Mouse (Mus musculus) ES-E14 (cell line): ENCODE data around the gene Mafk. TPM values are rescaled to one million over a fixed set of nuclear protein-coding genes. Genes with fewer than 3 reads are reported as not detected.

Experiments
- DNase-seq: peaks from one replicate; pipeline ENCODE4 v3.0.0-alpha.2; 2013; ENCODE audit warnings: low read depth, low spot score
- H3K27ac ChIP-seq: 2 replicates; pipeline ENCODE4 v1.5.1; 2012; ENCODE audit warnings: low read depth, mild to moderate bottlenecking, low read length, moderate library complexity, mixed read lengths; ENCODE audit not compliant: poor library complexity, insufficient read depth, severe bottlenecking
- H3K36me3 ChIP-seq: 2 replicates; pipeline ENCODE4 v1.6.1; 2012; ENCODE audit warnings: mild to moderate bottlenecking, low read length, moderate library complexity, mixed read lengths; ENCODE audit not compliant: control insufficient read depth, poor library complexity, insufficient read depth, severe bottlenecking
- H3K4me1 ChIP-seq, 2 experiments: fragments of 150-350 bp in 1 of 2; sonication (generic) in 1 of 2; 2 replicates each; pipeline ENCODE4 v1.6.1; 2012; ENCODE audit warnings: low read length in 2 of 2, mild to moderate bottlenecking in 1 of 2, mixed read lengths in 1 of 2; ENCODE audit not compliant: control insufficient read depth in 2 of 2, insufficient read depth in 2 of 2, poor library complexity in 1 of 2
- H3K4me3 ChIP-seq, 2 experiments: fragments of 150-350 bp in 1 of 2; sonication (generic) in 1 of 2; 2 replicates each; pipeline ENCODE4 v1.5.1; 2012; ENCODE audit warnings: low read length in 2 of 2, low read depth in 1 of 2, mild to moderate bottlenecking in 1 of 2, mixed read lengths in 1 of 2; ENCODE audit not compliant: insufficient read depth in 1 of 2, poor library complexity in 1 of 2, severe bottlenecking in 1 of 2
- H3K9ac ChIP-seq: 2 replicates; pipeline ENCODE4 v1.6.1; 2012; ENCODE audit warnings: low read depth, mild to moderate bottlenecking, low read length, mixed read lengths; ENCODE audit not compliant: poor library complexity, insufficient read depth, severe bottlenecking
- H3K9me3 ChIP-seq: fragments of 150-350 bp; sonication (generic); 2 replicates; pipeline ENCODE4 v1.6.1; 2012; ENCODE audit warnings: low read depth, mild to moderate bottlenecking, low read length; ENCODE audit not compliant: control insufficient read depth, insufficient read depth
- CHD2 ChIP-seq: IDR thresholded peaks from 2 replicates; pipeline ENCODE4 v1.6.1; 2014; ENCODE audit warnings: mild to moderate bottlenecking, low read depth, low read length, inconsistent platforms
- HCFC1 ChIP-seq: IDR thresholded peaks from 2 replicates; pipeline ENCODE4 v1.6.1; 2012; ENCODE audit warnings: low read length, inconsistent platforms, borderline replicate concordance; ENCODE audit not compliant: insufficient read depth
- MAFK ChIP-seq: IDR thresholded peaks from 2 replicates; pipeline ENCODE4 v1.6.1; 2014; ENCODE audit warnings: mild to moderate bottlenecking, low read depth, low read length, inconsistent platforms; ENCODE audit not compliant: insufficient read depth
- ZC3H11A ChIP-seq: IDR thresholded peaks from 2 replicates; pipeline ENCODE4 v1.6.1; 2012; ENCODE audit warnings: low read depth, mild to moderate bottlenecking, inconsistent platforms, low read length, borderline replicate concordance
- ZNF384 ChIP-seq: IDR thresholded peaks from 2 replicates; pipeline ENCODE4 v1.6.1; 2012; ENCODE audit warnings: low read depth, low read length, inconsistent platforms
- in situ Hi-C, 2 experiments: fragments of 600-800 bp; cut with MboI; formaldehyde crosslinking; loops; one replicate each; pipeline ENCODE4 v1.15.1; 2025; ENCODE audit warnings: low sequenced_read_pairs in 2 of 2, inconsistent platforms in 1 of 2; ENCODE audit not compliant: unreplicated experiment in 2 of 2
- total RNA-seq: library from RNA; depleted of rRNA; stranded (reverse); fragments of 300-350 nt; gene quantifications from 2 replicates; pipeline ENCODE4 v1.2.3, GENCODE M21; 2012; rRNA removed

Mafk gene
- total RNA-seq, 1 experiment: 19.9 TPM

DNA sequence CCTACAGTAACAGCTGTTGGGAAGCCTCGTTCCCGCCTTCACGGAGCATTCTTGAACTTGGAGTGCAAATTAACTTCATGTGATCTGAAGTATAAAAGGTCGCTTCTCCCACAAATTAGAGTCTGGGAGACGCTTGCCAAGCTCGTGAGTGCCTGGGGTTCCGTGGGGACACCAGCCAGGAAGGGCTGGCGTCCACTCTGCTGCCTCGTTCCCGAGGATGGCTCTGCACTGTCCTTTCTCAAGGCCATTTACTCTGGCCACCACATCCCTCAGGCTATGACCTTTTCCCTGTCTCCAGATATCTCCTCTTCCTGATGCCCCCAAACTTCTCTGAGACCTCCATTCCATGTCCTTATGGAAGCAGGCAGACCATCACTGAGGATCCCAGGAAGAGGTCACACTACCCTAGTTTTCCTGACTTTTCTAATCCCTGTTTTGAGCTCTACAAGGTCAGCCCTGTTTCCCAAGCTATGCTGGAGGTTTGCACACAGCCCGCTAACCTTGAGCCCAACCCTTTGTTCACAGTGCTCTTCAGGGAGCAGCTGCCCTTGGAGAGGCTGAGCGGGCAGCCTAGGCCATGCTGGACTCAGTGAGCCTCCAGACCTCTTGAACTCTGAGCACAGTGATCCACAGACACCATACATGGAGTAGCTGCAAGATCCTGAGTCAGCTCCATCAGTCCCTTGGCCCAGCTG, 58.5 kb downstream of the Mafk start:
- Histone ChIP-seq H3K4me1 (peaks cover 0 to 5% of the 10 kb centered on the region in 2 experiments; a peak in 1 of 4 replicates), H3K9me3 (no peaks in the 10 kb centered on the region), H3K4me3 (no peak overlapping the region), H3K9ac (no peak overlapping the region), H3K27ac (no peak overlapping the region), H3K36me3 (no peaks in the 10 kb centered on the region)
- TF ChIP-seq ZNF384: no peak
- TF ChIP-seq ZC3H11A: no peak
- no peak for TF ChIP-seq MAFK
- TF ChIP-seq HCFC1: no peak
- no peak for TF ChIP-seq CHD2
- DNase-seq: no peak
- in situ Hi-C loops: loop anchor here (25.0 kb wide), 2 partner anchors 438 to 563 kb away; partner anchors contain the start of gene Eif3b (in 2 of the 2)

Other genes starting within 250 kb of the Mafk start
- 0.16 TPM in 1 of 2 replicates, not detected in the other for gene Uncx, start 248.0 kb upstream of the Mafk start, total RNA-seq
- gene Micall2, start 55.2 kb upstream of the Mafk start, total RNA-seq: 2.1 and 2.2 TPM in 2 replicates
- gene Ints1, start 15.8 kb upstream of the Mafk start, total RNA-seq: 164 and 203 TPM in 2 replicates
- 2.7 and 4.9 TPM in 2 replicates for gene Tmem184a, start 28.4 kb downstream of the Mafk start, total RNA-seq
- gene Gm26938, start 34.9 kb downstream of the Mafk start, total RNA-seq: not detected in 2 replicates
- 24.7 and 28.6 TPM in 2 replicates for gene Psmg3, start 35.4 kb downstream of the Mafk start, total RNA-seq
- gene Elfn1, start 116.4 kb downstream of the Mafk start, total RNA-seq: 0.53 and 1.1 TPM in 2 replicates